Mouse (Mus musculus): ENCODE results near the gene Zfhx2. TPM values are rescaled to one million over a fixed set of nuclear protein-coding genes. Genes with fewer than 3 reads are reported as not detected.
"Not testable (repeated sequence)": the region's sequence is repeated elsewhere in the genome, so short reads cannot be mapped to it uniquely, and the experiment has no call there.

Zfhx2 gene
- total RNA-seq, 2 experiments from 2014 or later: 52.0 to 64.3 TPM

DNA sequence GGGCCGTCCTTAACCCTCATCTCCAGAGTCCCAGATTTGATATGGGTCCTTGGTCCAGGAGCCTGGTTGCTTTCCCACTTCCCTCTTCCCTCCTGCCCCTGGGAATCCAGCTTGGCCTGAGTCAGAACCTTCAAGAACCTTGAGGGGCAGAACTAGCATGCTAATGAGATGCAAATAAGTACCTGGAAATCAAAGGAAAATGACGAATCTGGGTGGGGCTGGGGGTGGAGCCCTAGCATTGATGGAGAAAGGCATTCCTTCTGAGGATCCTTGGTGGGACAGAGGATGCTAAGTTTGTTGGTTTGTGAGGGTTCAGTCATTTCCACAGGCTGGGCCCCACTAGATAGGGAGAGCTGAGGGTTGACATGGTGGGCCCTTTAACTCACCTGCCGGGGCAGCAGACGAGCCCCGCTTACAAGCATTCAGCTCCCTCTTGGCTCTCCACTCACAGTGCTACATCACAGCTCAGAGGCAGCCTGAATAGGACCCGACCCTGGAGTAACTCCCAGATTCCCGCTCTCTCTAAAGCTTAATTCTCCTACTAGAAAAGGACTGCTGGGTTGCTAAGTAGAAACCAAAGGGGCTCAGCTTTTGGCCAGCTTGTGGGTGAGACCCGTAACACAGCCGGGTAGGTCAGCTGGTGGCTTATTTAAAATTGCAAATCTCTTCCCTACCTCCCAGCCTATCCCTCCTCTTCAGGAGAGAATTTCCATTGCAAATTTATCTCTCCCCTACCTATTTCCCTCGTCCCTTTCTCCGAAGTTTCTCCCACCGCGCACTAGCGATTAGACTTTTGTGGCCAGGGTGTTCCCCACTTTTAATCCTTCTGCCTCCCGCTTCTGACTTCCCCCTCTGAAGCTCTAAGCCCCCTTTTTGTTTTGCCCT, 14.4 kb downstream of the Zfhx2 start:
- DNase-seq: no peak

- no peak for DNase-seq
Observed at GRCm38 (mm10) chr14:55076956-55077355, 15.2 kb downstream of the Zfhx2 start.

GRCm38 (mm10) chr14:55076224-55076623, 15.9 kb downstream of the Zfhx2 start:
- DNase-seq: no peak

GRCm38 (mm10) chr14:55074416-55074815, 17.7 kb downstream of the Zfhx2 start:
- DNase-seq: no peak

DNA sequence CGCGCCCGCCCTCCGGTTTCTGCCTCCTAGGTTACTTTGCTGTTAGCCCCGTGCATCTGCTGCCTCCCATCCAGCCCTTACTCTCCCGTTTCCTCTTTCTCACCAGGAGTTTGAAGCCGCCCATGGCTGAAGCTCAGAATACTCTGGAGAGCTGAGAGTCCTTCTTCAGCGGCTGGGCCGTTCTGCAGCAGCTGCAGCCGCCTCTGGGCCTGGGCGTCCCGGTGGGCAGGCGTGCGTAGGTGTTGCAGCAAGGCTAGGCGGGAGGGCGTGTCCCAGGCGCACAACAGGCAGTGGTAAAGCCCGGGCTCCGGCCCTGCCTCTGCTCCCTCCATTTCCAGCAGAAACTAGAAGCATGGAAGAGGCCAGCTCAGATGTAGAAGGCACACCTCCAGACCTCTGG, 20.4 kb downstream of the Zfhx2 start:
- DNase-seq: no peak

DNA sequence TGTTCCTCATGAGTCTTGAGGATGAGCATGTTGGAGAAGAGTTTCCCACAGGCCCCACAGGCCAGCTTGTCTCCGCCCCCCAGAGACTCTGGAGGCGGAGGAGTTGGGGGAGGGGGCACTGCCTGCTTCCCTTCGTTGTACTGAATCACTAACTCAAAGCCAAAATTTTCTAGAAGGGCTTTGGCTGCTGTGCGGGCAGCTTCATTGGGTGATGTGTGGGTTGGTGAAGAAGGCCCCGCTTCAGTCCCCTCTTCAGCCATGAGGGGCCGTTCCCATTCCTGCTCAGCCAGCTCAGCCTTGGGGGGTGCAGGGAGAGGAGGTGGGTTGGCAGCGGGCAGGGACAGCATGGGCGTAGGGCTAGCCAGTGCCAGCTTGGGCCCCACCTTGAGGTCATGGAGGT, 26.1 kb downstream of the Zfhx2 start:
- DNase-seq: peak in 1 of 2 experiments; percentile 41

GRCm38 (mm10) chr14:55065391-55065790, 26.7 kb downstream of the Zfhx2 start:
- DNase-seq: no peak

DNA sequence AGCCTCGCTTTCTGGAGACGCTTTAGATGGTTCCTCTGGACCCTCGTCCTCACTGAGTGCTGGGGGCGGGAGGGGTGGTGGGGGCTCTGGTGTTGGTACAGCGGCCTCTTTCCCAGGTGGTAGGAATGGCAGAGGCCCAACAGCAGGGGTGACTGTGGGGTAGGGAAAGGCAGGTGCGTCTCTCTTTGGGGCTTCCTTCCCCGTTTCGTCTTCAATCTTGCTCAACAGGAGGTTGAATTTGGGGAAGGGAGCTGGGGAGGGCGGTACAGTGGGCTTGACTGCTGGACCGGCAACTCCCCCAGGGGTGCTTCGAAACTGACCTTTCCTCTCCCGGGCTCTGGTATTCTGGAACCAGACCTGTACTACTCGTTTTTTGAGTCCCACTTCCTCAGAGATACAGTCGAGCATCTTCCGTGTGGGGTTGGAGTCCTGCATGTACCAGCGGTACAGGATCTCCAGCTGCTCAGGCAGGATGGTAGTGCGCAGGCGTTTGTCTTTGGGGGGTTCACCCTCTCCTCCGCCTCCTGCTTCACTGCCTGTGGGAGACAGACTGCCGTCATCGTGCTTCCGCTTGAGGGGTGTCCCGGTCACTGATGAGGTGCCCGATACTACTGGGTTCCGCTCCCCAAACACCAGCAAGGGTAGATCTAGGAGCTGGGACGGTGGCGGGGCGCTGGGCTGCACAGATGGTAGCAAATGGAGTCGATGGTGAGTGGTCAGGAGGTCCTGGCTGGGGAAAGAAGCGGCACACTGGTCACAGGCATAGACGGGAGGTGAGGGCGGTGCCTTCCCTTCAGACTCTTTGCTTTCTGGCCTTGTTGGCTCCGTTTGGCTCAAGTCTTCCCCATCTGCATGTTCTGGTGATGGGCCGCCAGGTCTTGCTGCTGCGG, 27.4 kb downstream of the Zfhx2 start:
- DNase-seq: peak; percentile 53 to 57

DNA sequence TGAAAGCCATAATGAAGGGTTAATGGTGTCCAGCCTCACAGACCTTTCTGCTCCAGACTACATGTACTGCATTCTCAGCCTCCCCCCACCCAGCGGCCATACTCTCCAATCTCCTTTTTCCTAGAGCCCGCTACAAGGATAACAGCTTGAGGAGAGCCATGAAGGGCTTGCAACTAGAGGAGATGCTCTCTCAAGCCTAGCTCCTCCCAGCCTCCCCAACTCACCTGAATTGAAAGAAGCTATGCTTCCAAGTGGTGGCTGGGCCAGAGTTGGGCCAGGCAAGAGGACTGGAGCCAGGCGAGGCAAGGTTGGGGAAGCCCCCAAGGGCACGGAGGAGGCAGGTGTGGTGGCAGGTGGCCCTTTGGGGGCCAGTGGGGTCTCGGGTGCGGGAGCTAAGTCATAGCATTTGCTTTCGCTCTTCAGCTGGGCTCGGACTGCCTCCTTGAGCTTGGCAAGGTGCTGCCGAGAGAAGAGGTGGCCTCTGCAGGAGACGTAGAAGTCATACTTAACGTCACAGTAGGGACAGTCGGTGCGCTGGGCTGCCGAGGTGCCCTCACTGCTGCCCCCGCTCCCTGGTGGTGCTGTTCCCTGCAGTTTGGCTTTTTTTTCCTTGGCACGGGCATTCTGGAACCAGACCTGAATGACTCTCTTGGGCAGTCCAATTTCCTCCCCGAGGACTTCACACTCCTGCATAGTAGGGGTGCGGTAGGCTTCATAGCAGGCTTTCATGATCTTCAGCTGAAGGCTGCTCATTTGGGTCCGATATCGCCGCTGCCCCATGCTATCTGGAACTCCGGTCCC, 28.3 kb downstream of the Zfhx2 start:
- no peak for DNase-seq

DNA sequence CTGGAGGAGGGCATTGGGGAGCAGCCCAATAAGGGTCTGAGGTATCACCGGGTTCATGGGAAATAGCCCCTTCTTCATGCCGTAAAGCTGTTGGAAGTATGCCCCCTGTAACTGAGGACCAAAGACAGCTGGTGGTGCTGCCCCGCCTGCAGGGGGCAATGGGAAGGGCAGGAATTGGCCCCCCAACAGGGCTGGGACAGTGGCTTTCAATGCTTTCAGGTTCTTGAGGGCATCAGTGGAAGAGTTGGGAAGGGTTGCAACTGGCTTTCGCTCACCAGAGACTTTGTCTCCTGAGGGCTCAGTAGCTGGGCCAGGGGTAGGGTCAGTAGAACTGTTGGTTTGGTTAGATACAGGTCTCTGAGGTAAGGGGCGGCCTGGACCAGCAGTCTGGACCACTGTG, 29.0 kb downstream of the Zfhx2 start:
- DNase-seq: no peak

DNA sequence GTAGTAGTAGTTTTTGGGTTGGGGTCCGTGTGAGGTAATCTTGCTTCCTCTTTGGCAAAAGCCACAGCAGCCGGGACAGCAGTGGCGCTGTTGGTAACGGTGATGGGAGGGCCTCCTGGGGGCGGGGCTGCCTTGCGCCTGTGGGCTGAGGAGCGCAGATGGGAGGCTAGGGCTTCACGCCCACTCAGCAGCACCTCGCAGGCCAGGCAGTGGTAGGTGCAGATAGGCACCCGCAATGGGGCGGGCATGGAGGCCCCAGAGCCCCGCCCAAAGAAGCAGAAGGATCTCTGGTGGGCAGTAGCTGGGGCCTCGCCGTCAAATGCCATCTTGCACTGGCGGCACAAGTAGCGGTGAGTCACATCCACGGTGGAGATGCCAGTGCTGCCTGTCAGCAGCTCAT, 29.5 kb downstream of the Zfhx2 start:
- DNase-seq: peak; percentile 56 to 68

DNA sequence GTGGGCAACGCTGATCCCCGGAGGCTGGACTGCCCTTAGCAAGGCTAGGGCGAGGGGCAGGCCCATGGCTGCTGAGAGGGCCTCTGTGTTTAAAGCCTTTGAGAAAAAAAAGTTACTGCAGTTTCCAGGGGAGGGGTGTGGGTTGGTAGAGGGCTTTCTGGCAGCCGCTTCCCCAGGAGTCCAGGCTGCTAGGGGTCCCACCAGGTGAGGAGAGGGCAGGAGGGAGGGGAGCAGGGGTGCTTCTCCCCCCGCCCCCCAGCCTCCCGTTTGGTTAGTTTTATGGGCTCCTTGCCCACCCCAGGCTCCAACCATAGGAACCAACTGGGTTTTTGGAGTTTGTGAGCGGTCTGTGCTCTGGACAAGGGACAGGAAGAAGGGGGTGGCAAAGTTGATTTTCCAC, 30.3 kb downstream of the Zfhx2 start:
- no peak for DNase-seq

GRCm38 (mm10) chr14:55059931-55060330, 32.2 kb downstream of the Zfhx2 start:
- no peak for DNase-seq

GRCm38 (mm10) chr14:55059009-55059408, 33.1 kb downstream of the Zfhx2 start:
- no peak for DNase-seq

DNA sequence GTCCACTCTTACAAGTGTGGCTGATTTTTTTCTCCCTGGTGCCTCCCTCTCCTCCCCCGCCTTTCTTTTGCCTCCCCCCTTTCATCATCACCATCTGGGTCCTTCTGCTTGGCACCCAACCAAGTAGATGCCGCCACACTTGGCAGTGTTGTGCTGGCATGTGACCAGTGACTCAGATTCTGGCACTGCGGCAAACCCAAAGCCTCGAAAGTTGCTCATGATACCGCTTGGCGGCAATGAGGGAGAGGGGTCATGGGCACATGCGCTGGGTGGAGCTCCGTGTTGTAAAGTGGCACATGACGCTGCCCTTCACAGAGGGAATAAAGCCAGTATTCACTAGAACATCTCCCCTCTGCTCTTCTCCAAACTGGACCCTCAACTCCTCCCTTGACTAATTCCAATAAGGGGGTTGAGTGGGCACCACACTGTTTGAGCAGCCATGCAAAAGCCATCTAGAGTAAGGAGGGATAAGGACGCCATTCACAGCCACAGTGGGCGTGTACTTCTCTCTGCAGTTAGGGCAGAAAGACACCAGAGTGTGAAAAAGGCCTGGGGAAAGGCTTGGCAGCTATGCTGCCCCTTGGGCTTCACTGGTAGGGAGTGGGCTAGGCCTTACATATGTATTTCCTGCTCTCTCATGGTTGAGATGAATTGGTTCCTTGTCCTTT, 36.8 kb downstream of the Zfhx2 start:
- peak; percentile 88 to 89 for DNase-seq

DNA sequence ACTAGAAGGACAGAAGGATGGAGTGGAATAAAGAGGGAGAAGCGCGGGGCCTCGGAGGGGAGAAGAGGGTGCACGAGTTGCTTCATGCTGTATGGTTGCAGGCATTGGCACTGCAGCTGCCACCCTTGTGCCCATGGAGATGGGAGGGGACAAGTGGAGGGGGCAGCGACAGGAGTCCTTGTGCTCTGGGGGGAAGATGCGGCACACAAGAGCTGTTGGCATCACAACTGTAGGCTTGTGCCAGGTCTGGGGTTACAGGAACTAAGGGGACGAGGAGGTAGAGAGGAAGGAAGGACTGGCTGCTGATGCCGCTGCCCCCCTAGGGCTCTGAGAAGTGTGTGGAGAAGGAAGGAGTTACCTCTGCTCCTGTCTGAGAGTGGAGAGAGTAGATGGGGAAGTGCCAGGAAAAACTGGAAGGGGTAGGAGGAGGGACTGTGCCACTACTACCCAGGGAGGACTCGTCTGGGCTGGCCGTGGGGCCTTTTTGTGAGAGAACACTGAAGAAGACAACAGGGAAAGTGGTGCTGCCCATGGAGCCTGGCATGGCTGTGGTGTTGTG, 37.9 kb downstream of the Zfhx2 start:
- DNase-seq: peak; percentile 53 to 54

GRCm38 (mm10) chr14:55053708-55054190, 38.4 kb downstream of the Zfhx2 start:
- peak; percentile 85 to 88 for DNase-seq

GRCm38 (mm10) chr14:55053050-55053449, 39.1 kb downstream of the Zfhx2 start:
- DNase-seq: no peak

DNA sequence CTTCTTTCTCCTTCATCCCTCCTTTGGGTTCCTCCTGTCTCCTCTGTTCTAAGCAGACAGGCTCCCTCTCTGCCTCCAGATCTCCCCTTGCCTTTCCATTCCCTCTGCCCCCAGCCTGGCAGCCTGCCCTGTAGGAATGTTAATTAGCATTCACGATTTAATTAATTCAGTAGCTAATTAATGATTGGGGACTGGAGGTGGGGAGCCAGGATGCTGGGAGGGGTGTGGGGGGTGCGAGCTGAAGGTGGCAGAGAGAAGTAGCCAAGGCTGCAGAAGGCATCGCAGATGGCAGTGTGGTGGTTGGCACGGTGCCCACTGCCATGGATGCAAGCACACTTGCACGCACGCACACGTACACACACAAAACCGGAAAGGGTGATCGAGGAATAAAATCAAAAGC, 39.6 kb downstream of the Zfhx2 start:
- DNase-seq: peak; percentile 84 to 87

- no peak for DNase-seq
Observed at GRCm38 (mm10) chr14:55047971-55048531, 44.1 kb downstream of the Zfhx2 start.

DNA sequence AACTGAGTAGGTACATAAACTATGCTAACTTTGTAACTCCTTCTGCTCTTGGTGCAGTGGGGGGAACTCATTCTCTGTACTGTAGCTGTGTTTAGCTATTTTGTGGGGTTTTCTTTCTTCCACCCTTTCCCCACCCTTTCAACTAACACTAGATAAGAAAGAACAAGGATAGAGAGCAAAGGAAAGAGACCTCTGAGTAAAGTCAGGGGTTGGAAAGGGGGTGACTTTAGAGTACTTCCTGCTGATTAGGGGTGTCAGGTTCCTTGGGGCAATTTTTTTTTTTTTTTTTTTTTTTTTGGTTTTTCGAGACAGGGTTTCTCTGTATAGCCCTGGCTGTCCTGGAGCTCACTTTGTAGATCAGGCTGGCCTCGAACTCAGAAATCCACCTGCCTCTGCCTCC, 48.4 kb downstream of the Zfhx2 start:
- DNase-seq: not testable (repeated sequence)
